Mouse (Mus musculus) heart, adult 2 months (tissue): ENCODE measurements around the gene Ndufs2.

Experiments used
- CTCF ChIP-seq: fragments of 200-600 bp; IDR thresholded peaks from 2 replicates; pipeline ENCODE4 v1.8.1; 2022; ENCODE audit warnings: antibody characterized with exemption, mild to moderate bottlenecking, moderate library complexity
- EP300 ChIP-seq: fragments of 200-500 bp; IDR thresholded peaks from 2 replicates; pipeline ENCODE4 v1.6.1; 2011; ENCODE audit warnings: low read depth, low read length, control low read depth; ENCODE audit not compliant: insufficient read depth

- no peak for TF ChIP-seq EP300
- TF ChIP-seq CTCF: no peak
Measured at GRCm38 (mm10) chr1:171271622-171272021, 20.4 kb upstream of the Ndufs2 start.
